Mouse (Mus musculus): ENCODE measurements at regions not wholly inside any gene's neighbourhood (a gene's known extent, or its start where the extent isn't known, plus 50 kb on each side); places are given as distances from the start of the nearest gene placed in this dataset.

DNA sequence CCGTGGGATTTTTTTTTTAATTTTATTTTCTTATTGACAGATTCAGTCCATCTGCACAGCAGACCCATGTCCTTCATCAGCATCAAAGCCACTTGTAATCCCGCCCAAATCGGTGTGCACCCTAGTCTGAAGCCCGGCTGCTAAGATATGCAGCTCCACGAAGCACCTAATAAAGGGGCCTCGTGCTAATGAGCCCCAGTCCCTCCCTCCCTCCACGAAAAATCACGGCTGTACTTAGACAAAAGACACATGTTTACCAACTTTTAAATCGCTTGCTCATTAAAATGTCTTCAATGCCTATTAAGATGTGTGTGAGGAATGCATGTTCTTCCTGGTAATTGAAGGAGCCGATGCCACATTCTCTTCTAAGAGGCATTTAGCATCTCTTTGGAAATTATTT lies 229.8 kb upstream of the A430005L14Rik start:
- DNase-seq (no peak), ATAC-seq (no peak)
- H3K9ac ChIP-seq (replicated peaks), result no peak overlapping the region
- 76% methylated on average over 10 of the region's 10 CpGs for WGBS (ENCODE audit: insufficient replicate concordance)
- H3K4me3 ChIP-seq (ENCODE audit: low read depth, low read length), result no peak overlapping the region
- no peaks in the 10 kb centered on the region for H3K9me3 ChIP-seq (ENCODE audit: low read length)
- TF ChIP-seq EP300 (IDR thresholded peaks at IDR 0.05; ENCODE audit: low read depth) (no peak), CTCF (IDR thresholded peaks at IDR 0.05; ENCODE audit: low read depth) (no peak)
- no peak overlapping the region for H3K4me2 ChIP-seq (ENCODE audit: low read depth, low read length)
- no peaks in the 10 kb centered on the region for H3K36me3 ChIP-seq (replicated peaks; ENCODE audit: insufficient read depth, low read length)
- H3K27ac ChIP-seq (ENCODE audit: low read depth), result no peak overlapping the region
- no peaks in the 10 kb centered on the region for H3K4me1 ChIP-seq (ENCODE audit: insufficient read depth)
- no peaks in the 10 kb centered on the region for H3K27me3 ChIP-seq (ENCODE audit: insufficient read depth, low read length)

DNA sequence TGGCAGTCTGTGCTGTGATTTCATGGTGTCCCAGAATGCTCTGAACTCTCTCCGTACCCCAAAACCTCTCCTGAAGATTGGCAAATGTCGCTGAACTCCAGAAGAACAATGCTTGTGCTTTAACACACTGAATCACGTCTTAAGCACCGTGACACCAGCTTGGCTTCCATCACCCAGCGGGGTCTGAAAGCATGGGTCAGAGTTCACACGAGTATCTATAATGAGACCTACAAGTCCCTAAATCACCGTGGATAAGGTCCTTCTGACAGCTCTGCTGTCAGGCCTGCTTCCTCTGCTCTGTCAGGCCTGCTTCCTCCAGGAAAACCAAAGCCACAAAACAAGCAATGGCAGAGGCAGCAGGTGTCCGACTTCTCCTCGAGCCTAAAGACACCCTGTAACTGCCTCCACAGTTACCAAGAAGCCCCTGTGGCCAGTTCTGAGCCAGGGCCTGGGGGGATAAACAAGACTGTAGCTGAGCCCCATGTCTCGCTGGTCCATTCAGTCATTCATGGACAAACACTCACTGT lies 229.1 kb upstream of the A430005L14Rik start:
- no peak overlapping the region for H3K4me2 ChIP-seq (ENCODE audit: low read depth, low read length)
- no peak for TF ChIP-seq EP300 (IDR thresholded peaks at IDR 0.05; ENCODE audit: low read depth)
- TF ChIP-seq CTCF (IDR thresholded peaks at IDR 0.05; ENCODE audit: low read depth), result no peak
- H3K27me3 ChIP-seq (ENCODE audit: insufficient read depth, low read length), result no peaks in the 10 kb centered on the region
- DNase-seq (no peak), ATAC-seq (no peak)
- no peak overlapping the region for H3K27ac ChIP-seq (ENCODE audit: low read depth)
- no peaks in the 10 kb centered on the region for H3K4me1 ChIP-seq (ENCODE audit: insufficient read depth)
- H3K4me3 ChIP-seq (ENCODE audit: low read depth, low read length), result no peak overlapping the region
- no peaks in the 10 kb centered on the region for H3K36me3 ChIP-seq (replicated peaks; ENCODE audit: insufficient read depth, low read length)
- H3K9me3 ChIP-seq (ENCODE audit: low read length), result no peaks in the 10 kb centered on the region
- 23% methylated on average over 10 of the region's 10 CpGs for WGBS (ENCODE audit: insufficient replicate concordance)
- no peak overlapping the region for H3K9ac ChIP-seq (replicated peaks)

DNA sequence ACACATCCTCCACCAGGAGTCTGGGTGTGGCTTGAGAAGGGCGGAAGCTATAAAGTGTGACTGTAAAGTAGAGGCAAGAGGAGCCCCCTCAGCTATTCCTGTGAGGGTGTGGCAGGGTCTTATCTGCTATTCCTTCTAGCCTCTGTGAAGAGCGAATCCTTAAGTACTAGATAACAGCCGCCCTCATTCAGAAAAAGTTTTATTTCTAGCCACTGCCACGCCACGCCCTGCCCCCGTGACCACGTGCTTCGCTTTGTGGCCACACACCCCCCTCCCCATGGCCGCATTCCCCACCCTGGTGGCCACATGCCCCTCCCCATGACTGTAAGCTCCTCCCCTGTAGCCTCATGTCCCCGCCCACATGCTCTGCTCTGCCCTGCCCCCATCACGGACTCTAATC lies 218.9 kb upstream of the A430005L14Rik start:
- H3K9me3 ChIP-seq (ENCODE audit: low read length), result no peaks in the 10 kb centered on the region
- H3K4me1 ChIP-seq (ENCODE audit: insufficient read depth), result no peaks in the 10 kb centered on the region
- H3K36me3 ChIP-seq (replicated peaks; ENCODE audit: insufficient read depth, low read length), result no peaks in the 10 kb centered on the region
- DNase-seq, result no peak
- no peak overlapping the region for H3K9ac ChIP-seq (replicated peaks)
- H3K4me3 ChIP-seq (ENCODE audit: low read depth, low read length), result no peak overlapping the region
- H3K27me3 ChIP-seq (ENCODE audit: insufficient read depth, low read length), result no peaks in the 10 kb centered on the region
- TF ChIP-seq CTCF (IDR thresholded peaks at IDR 0.05; ENCODE audit: low read depth) (no peak), EP300 (IDR thresholded peaks at IDR 0.05; ENCODE audit: low read depth) (no peak)
- H3K27ac ChIP-seq (ENCODE audit: low read depth), result no peak overlapping the region
- no peak for ATAC-seq
- 85% methylated on average over 11 of the region's 11 CpGs for WGBS (ENCODE audit: insufficient replicate concordance)
- no peak overlapping the region for H3K4me2 ChIP-seq (ENCODE audit: low read depth, low read length)

DNA sequence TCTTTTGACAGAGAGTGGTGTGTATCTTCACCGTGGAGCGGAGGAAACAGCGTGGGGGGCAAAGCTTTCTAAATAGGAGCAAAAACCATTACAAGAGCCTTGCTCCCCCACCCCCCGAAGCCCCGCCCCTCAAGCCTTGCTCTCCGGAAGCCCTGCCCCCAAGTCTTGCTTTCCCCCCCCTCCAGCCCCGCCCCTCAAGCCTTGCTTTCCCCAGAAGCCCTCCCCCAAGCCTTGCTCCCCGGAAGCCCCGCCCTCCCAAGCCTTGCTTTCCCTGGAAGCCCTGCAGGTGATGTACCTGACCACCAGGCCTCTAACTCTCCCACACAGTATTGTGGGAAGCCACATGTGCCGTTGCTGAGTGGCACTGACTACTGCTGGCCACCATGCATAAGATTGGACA lies 214.8 kb upstream of the A430005L14Rik start:
- 85% methylated on average over 10 of the region's 10 CpGs for WGBS (ENCODE audit: insufficient replicate concordance)
- no peak overlapping the region for H3K9ac ChIP-seq (replicated peaks)
- no peaks in the 10 kb centered on the region for H3K4me1 ChIP-seq (ENCODE audit: insufficient read depth)
- DNase-seq (no peak), ATAC-seq (no peak)
- no peak overlapping the region for H3K4me2 ChIP-seq (ENCODE audit: low read depth, low read length)
- no peak overlapping the region for H3K4me3 ChIP-seq (ENCODE audit: low read depth, low read length)
- H3K9me3 ChIP-seq (ENCODE audit: low read length), result no peaks in the 10 kb centered on the region
- no peaks in the 10 kb centered on the region for H3K36me3 ChIP-seq (replicated peaks; ENCODE audit: insufficient read depth, low read length)
- H3K27me3 ChIP-seq (ENCODE audit: insufficient read depth, low read length), result no peaks in the 10 kb centered on the region
- TF ChIP-seq CTCF (IDR thresholded peaks at IDR 0.05; ENCODE audit: low read depth), result no peak
- TF ChIP-seq EP300 (IDR thresholded peaks at IDR 0.05; ENCODE audit: low read depth), result no peak
- no peak overlapping the region for H3K27ac ChIP-seq (ENCODE audit: low read depth)

DNA sequence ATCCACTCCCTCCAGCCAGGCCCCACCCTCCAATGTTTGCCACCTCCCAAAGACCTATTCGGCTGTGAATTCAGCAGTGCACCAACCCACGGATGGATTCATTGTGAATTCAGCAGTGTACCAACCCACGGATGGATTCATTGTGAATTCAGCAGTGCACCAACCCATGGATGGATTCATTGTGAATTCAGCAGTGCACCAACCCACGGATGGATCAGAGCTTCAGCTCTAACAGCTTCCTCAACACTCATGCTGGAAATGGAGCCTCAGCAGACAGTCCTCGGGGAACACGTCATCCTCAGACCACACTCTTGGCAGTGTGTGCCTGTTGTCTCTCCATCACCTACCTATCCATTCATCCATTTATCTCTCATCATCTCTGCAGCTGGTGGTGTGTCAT lies 204.2 kb upstream of the A430005L14Rik start:
- 77% methylated on average over 6 of the region's 6 CpGs for WGBS (ENCODE audit: insufficient replicate concordance)
- Histone ChIP-seq H3K36me3 (replicated peaks; ENCODE audit: insufficient read depth, low read length) (no peaks in the 10 kb centered on the region), H3K27ac (ENCODE audit: low read depth) (no peak overlapping the region), H3K4me1 (ENCODE audit: insufficient read depth) (no peaks in the 10 kb centered on the region), H3K27me3 (ENCODE audit: insufficient read depth, low read length) (no peaks in the 10 kb centered on the region), H3K9ac (replicated peaks) (no peak overlapping the region), H3K4me3 (ENCODE audit: low read depth, low read length) (no peak overlapping the region), H3K9me3 (ENCODE audit: low read length) (no peaks in the 10 kb centered on the region), H3K4me2 (ENCODE audit: low read depth, low read length) (no peak overlapping the region)
- ATAC-seq (no peak), DNase-seq (no peak)
- TF ChIP-seq EP300 (IDR thresholded peaks at IDR 0.05; ENCODE audit: low read depth) (no peak), CTCF (IDR thresholded peaks at IDR 0.05; ENCODE audit: low read depth) (no peak)

DNA sequence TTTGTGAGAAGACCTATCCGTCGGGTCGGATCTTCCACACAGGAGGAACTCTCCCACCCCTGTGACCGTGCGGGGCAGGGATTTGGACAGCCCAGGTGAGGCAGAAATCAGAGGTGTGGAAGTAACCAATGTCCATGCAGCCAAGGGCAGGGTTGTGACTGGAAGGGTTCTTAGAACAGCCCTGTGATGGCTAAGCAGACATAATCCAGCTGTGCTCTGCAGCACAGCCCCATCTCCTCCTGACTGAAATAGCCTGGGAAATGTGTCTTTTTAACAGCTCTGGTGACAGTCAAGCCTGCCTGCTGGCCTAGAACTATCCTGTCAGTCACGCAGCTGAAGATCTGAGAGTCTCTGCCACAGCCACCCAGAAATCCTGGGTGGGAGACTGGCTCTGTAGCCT lies 198.7 kb upstream of the A430005L14Rik start:
- H3K4me1 ChIP-seq (ENCODE audit: insufficient read depth), result no peaks in the 10 kb centered on the region
- H3K9me3 ChIP-seq (ENCODE audit: low read length), result no peaks in the 10 kb centered on the region
- 85% methylated on average over 6 of the region's 6 CpGs for WGBS (ENCODE audit: insufficient replicate concordance)
- no peak for DNase-seq
- no peak for ATAC-seq
- no peak overlapping the region for H3K9ac ChIP-seq (replicated peaks)
- TF ChIP-seq CTCF (IDR thresholded peaks at IDR 0.05; ENCODE audit: low read depth), result no peak
- TF ChIP-seq EP300 (IDR thresholded peaks at IDR 0.05; ENCODE audit: low read depth), result no peak
- no peaks in the 10 kb centered on the region for H3K27me3 ChIP-seq (ENCODE audit: insufficient read depth, low read length)
- H3K4me2 ChIP-seq (ENCODE audit: low read depth, low read length), result no peak overlapping the region
- H3K27ac ChIP-seq (ENCODE audit: low read depth), result no peak overlapping the region
- H3K36me3 ChIP-seq (replicated peaks; ENCODE audit: insufficient read depth, low read length), result no peaks in the 10 kb centered on the region
- no peak overlapping the region for H3K4me3 ChIP-seq (ENCODE audit: low read depth, low read length)

DNA sequence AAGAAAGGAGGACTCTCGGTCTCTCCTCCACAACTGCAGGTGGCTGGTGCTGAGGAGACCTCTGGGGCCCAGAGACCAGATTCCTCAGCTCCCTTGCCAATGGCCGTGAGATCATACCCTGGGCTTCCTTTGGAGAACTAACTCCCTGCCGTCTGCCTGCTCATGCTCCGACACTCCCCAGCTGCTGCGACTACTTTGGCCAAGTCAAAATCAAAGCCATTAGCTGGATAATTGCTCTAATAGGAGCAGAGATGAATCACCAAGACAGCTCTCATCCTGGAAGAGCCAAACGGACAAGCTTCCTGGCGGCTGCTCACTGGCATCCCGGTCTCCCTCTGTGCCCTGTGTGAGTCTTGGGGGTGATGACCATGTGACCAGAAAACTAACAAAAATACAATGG lies 198.3 kb upstream of the A430005L14Rik start:
- WGBS (ENCODE audit: insufficient replicate concordance), result 77% methylated on average over 8 of the region's 8 CpGs
- TF ChIP-seq CTCF (IDR thresholded peaks at IDR 0.05; ENCODE audit: low read depth), result no peak
- TF ChIP-seq EP300 (IDR thresholded peaks at IDR 0.05; ENCODE audit: low read depth), result no peak

More for the DNA sequence above, 198.3 kb upstream of the A430005L14Rik start:
- Histone ChIP-seq H3K27ac (ENCODE audit: low read depth) (no peak overlapping the region), H3K36me3 (replicated peaks; ENCODE audit: insufficient read depth, low read length) (no peaks in the 10 kb centered on the region), H3K27me3 (ENCODE audit: insufficient read depth, low read length) (no peaks in the 10 kb centered on the region), H3K9me3 (ENCODE audit: low read length) (no peaks in the 10 kb centered on the region), H3K4me2 (ENCODE audit: low read depth, low read length) (no peak overlapping the region), H3K4me3 (ENCODE audit: low read depth, low read length) (no peak overlapping the region), H3K4me1 (ENCODE audit: insufficient read depth) (no peaks in the 10 kb centered on the region), H3K9ac (replicated peaks) (no peak overlapping the region)
- ATAC-seq, result no peak
- DNase-seq, result no peak

All from liver, postnatal 0 days (tissue).